Mouse (Mus musculus) gastrocnemius, postnatal 14 days (tissue): Measurements from ENCODE around the gene Ccdc27. TPM values are rescaled to one million over a fixed set of nuclear protein-coding genes. Genes with fewer than 3 reads are reported as not detected.

Source experiments
- DNase-seq: peaks from one replicate; pipeline ENCODE4 v3.0.0; 2021; ENCODE audit warnings: mixed read lengths
- intact Hi-C: fragments of 180-260 bp; cut with DNase I; formaldehyde crosslinking; loops from one replicate; pipeline ENCODE4 v1.15.1; 2025; ENCODE audit warnings: low total_unique reads
- total RNA-seq, 2 experiments: library from RNA; stranded (reverse); gene quantifications; 2 replicates each; pipeline ENCODE4 v1.2.3; 2021

Ccdc27 gene
- total RNA-seq, 2 experiments from 2014 or later = not detected

DNA sequence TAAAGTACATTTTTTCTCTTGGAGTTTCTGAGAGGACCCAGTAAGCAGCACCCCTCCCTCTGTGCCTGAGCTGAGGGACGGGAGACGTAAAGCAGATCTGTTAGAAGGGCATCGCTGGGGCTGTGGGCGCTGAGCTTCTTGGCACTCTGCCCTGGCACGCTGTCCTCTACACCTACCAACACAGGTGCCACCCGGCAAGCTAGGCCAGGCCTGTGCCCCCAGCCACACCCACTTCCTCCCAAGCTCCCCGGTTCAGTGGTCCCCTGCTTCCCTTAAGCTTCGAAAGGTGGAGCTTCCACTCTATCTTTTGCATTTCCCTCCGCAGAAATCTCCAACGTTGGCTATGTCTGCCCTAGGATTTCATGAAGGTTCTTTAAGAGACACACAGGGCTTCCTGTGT is 63.2 kb downstream of the Ccdc27 start:
- intact Hi-C loops = no loop called here
- no peak for DNase-seq

Other genes with a start within 250 kb of the Ccdc27 start
- 10 to 100 TPM in 1 of 2 experiments, 1 to 10 TPM in 1; 9.6 to 10.1 TPM for gene A430005L14Rik, start 85.4 kb downstream of the Ccdc27 start, total RNA-seq
- gene Dffb, start 67.6 kb downstream of the Ccdc27 start, total RNA-seq = 1 to 10 TPM; 1.3 to 1.8 TPM
- 10 to 100 TPM; 15.2 to 15.3 TPM for gene Cep104, start 67.5 kb downstream of the Ccdc27 start, total RNA-seq
- 10 to 100 TPM; 20.6 to 27.7 TPM for gene Lrrc47, start 30.9 kb downstream of the Ccdc27 start, total RNA-seq
- 1 to 10 TPM; 4.0 to 6.3 TPM for gene Smim1, start 16.4 kb downstream of the Ccdc27 start, total RNA-seq
- under 1 TPM in 1 of 2 experiments, not detected in 1; 0.10 TPM for gene Trp73, start 97.5 kb upstream of the Ccdc27 start, total RNA-seq
- 1 to 10 TPM; 7.7 to 8.8 TPM for gene Wrap73, start 99.7 kb upstream of the Ccdc27 start, total RNA-seq
- 10 to 100 TPM; 81.7 to 84.5 TPM for gene Tprgl, start 118.0 kb upstream of the Ccdc27 start, total RNA-seq
- gene Megf6, start 128.1 kb upstream of the Ccdc27 start, total RNA-seq = 1 to 10 TPM; 2.9 to 3.4 TPM